Mouse (Mus musculus) lung, adult 2 months (tissue): ENCODE measurements around the gene Dpp3.

Source experiments
- CTCF ChIP-seq: fragments of 200-500 bp; IDR thresholded peaks from 2 replicates; pipeline ENCODE4 v1.5.1; 2011; ENCODE audit warnings: mild to moderate bottlenecking, low read length, control low read depth; ENCODE audit not compliant: insufficient read depth
- POLR2A ChIP-seq: fragments of 200-500 bp; IDR thresholded peaks from 2 replicates; pipeline ENCODE4 v1.6.1; 2011; ENCODE audit warnings: low read depth, mild to moderate bottlenecking, control low read depth, low read length, borderline replicate concordance; ENCODE audit errors: extremely low read depth

- TF ChIP-seq CTCF = no peak
- TF ChIP-seq POLR2A = no peak
Measured at GRCm38 (mm10) chr19:4877785-4878184, 50.3 kb downstream of the Dpp3 start, which contains the start of gene Actn3.
